Mouse (Mus musculus): Measurements from ENCODE around the gene Hipk4. TPM values are rescaled to one million over a fixed set of nuclear protein-coding genes. Genes with fewer than 3 reads are reported as not detected.

Gene Hipk4
- total and polyA plus RNA-seq, 3 experiments: 0.09 to 0.16 TPM; not detected in 1

- Histone ChIP-seq H3K27me3 (replicated peaks) (peaks cover 22% of the 10 kb centered on the region), H3K4me3 (replicated peaks in 1 of 3; ENCODE audit: low read depth in 2 of 3, low read length in 2 of 3, poor library complexity in 1 of 3) (no peak overlapping the region), H3K9me3 (replicated peaks; ENCODE audit: low read length) (peaks cover 12% of the 10 kb centered on the region), H3K4me2 (ENCODE audit: insufficient read depth, low read depth, poor library complexity, severe bottlenecking) (no peak overlapping the region), H3K36me3 (replicated peaks in 1 of 2; ENCODE audit: control insufficient read depth in 1 of 2, insufficient read depth in 1 of 2, low read length in 1 of 2) (no peaks in the 10 kb centered on the region), H3K4me1 (ENCODE audit: control insufficient read depth in 1 of 2, insufficient read depth in 2 of 2) (no peaks in the 10 kb centered on the region), H3K79me2 (replicated peaks; ENCODE audit: control insufficient read depth, extremely low read depth, insufficient read depth, poor library complexity, severe bottlenecking) (no peaks in the 10 kb centered on the region), H3K9ac (ENCODE audit: insufficient read depth, low read depth) (no peak overlapping the region), H3K27ac (ENCODE audit: insufficient read depth, low read depth) (no peak overlapping the region)
- dilution Hi-C loops (cut with MboI; ENCODE audit: extremely low pct_ligation_motif_present, extremely low pct_unique_long_range_greater_than_20kb, low sequenced_read_pairs): no loop called here
- no peak for DNase-seq (ENCODE audit: extremely low read depth)
- TF ChIP-seq MYC (IDR thresholded peaks at IDR 0.05; ENCODE audit: low read depth, low read length) (no peak), CTCF (conservative IDR thresholded peaks at IDR 0.05 in 1 of 2, IDR thresholded peaks at IDR 0.05 in 1 of 2; ENCODE audit: low read depth in 2 of 2, low read length in 2 of 2) (no peak), MAFK (IDR thresholded peaks at IDR 0.05; ENCODE audit: insufficient replicate concordance, low read length) (no peak), ZNF384 (IDR thresholded peaks at IDR 0.05; ENCODE audit: low read depth, low read length) (no peak)
- in situ Hi-C loops (cut with MboI; ENCODE audit: low pct_ligation_motif_present, low pct_unique_long_range_greater_than_20kb, low sequenced_read_pairs): no loop called here
These were observed 4.8 kb upstream of the Hipk4 start for GRCm38 (mm10) chr7:27518314-27518713.

- TF ChIP-seq ELF1 (IDR thresholded peaks at IDR 0.05; ENCODE audit: low read depth, low read length): no peak
- TF ChIP-seq CTCF (conservative IDR thresholded peaks at IDR 0.05 in 1 of 2, IDR thresholded peaks at IDR 0.05 in 1 of 2; ENCODE audit: low read depth in 2 of 2, low read length in 2 of 2): peak in 1 of 2 experiments; percentile 37; a peak in 1 of 4 replicates
- no peak for TF ChIP-seq POLR2A (IDR thresholded peaks at IDR 0.05; ENCODE audit: low read depth, low read length)
- Histone ChIP-seq H3K4me3 (replicated peaks in 1 of 3; ENCODE audit: low read depth in 2 of 3, low read length in 2 of 3, poor library complexity in 1 of 3) (no peak overlapping the region), H3K79me2 (replicated peaks; ENCODE audit: control insufficient read depth, extremely low read depth, insufficient read depth, poor library complexity, severe bottlenecking) (no peaks in the 10 kb centered on the region), H3K9ac (ENCODE audit: insufficient read depth, low read depth) (no peak overlapping the region), H3K27ac (ENCODE audit: insufficient read depth, low read depth) (no peak overlapping the region), H3K9me3 (replicated peaks; ENCODE audit: low read length) (peaks cover 12% of the 10 kb centered on the region), H3K4me2 (ENCODE audit: insufficient read depth, low read depth, poor library complexity, severe bottlenecking) (no peak overlapping the region), H3K27me3 (replicated peaks) (peaks cover 22% of the 10 kb centered on the region), H3K36me3 (replicated peaks in 1 of 2; ENCODE audit: control insufficient read depth in 1 of 2, insufficient read depth in 1 of 2, low read length in 1 of 2) (no peaks in the 10 kb centered on the region), H3K4me1 (ENCODE audit: control insufficient read depth in 1 of 2, insufficient read depth in 2 of 2) (no peaks in the 10 kb centered on the region)
- dilution Hi-C loops (cut with MboI; ENCODE audit: extremely low pct_ligation_motif_present, extremely low pct_unique_long_range_greater_than_20kb, low sequenced_read_pairs) (no loop called here), in situ Hi-C loops (cut with MboI; ENCODE audit: low pct_ligation_motif_present, low pct_unique_long_range_greater_than_20kb, low sequenced_read_pairs) (loop anchor here (10.0 kb wide), 1 partner anchor 185 kb away; the partner anchor contains the start of gene Ltbp4)
- DNase-seq (ENCODE audit: extremely low read depth): no peak
These were observed 3.0 kb upstream of the Hipk4 start for GRCm38 (mm10) chr7:27520104-27520503.

- Histone ChIP-seq H3K79me2 (replicated peaks; ENCODE audit: control insufficient read depth, extremely low read depth, insufficient read depth, poor library complexity, severe bottlenecking) (no peaks in the 10 kb centered on the region), H3K9ac (ENCODE audit: insufficient read depth, low read depth) (no peak overlapping the region), H3K27me3 (replicated peaks) (peaks cover 20% of the 10 kb centered on the region), H3K36me3 (replicated peaks in 1 of 2; ENCODE audit: control insufficient read depth in 1 of 2, insufficient read depth in 1 of 2, low read length in 1 of 2) (no peaks in the 10 kb centered on the region), H3K4me3 (replicated peaks in 1 of 3; ENCODE audit: low read depth in 2 of 3, low read length in 2 of 3, poor library complexity in 1 of 3) (no peak overlapping the region), H3K27ac (ENCODE audit: insufficient read depth, low read depth) (no peak overlapping the region), H3K4me2 (ENCODE audit: insufficient read depth, low read depth, poor library complexity, severe bottlenecking) (no peak overlapping the region), H3K4me1 (ENCODE audit: control insufficient read depth in 1 of 2, insufficient read depth in 2 of 2) (peaks cover 0 to 2% of the 10 kb centered on the region in 2 experiments; a peak in 1 of 4 replicates), H3K9me3 (replicated peaks; ENCODE audit: low read length) (peaks cover 12% of the 10 kb centered on the region)
- no peak for DNase-seq (ENCODE audit: extremely low read depth)
- dilution Hi-C loops (cut with MboI; ENCODE audit: extremely low pct_ligation_motif_present, extremely low pct_unique_long_range_greater_than_20kb, low sequenced_read_pairs): no loop called here
- in situ Hi-C loops (cut with MboI; ENCODE audit: low pct_ligation_motif_present, low pct_unique_long_range_greater_than_20kb, low sequenced_read_pairs): loop anchor here (10.0 kb wide), 1 partner anchor 186 kb away; the partner anchor contains the start of gene Ltbp4
- TF ChIP-seq SMC3 (IDR thresholded peaks at IDR 0.05; ENCODE audit: low read depth, low read length) (no peak), TCF12 (IDR thresholded peaks at IDR 0.05; ENCODE audit: low read depth, low read length) (no peak), USF2 (conservative IDR thresholded peaks at IDR 0.05; ENCODE audit: low read depth, low read length) (no peak), ELF1 (IDR thresholded peaks at IDR 0.05; ENCODE audit: low read depth, low read length) (no peak), RAD21 (IDR thresholded peaks at IDR 0.05; ENCODE audit: low read depth, low read length) (no peak), ZC3H11A (IDR thresholded peaks at IDR 0.05; ENCODE audit: low read depth, low read length) (no peak), ZNF384 (IDR thresholded peaks at IDR 0.05; ENCODE audit: low read depth, low read length) (no peak)
These were observed 2.5 kb upstream of the Hipk4 start for GRCm38 (mm10) chr7:27520599-27520998.
